Mouse (Mus musculus) CD4-positive helper T cell, adult 2 months (primary cell): ENCODE data around the gene Safb.
"Not testable (repeated sequence)": the region's sequence is repeated elsewhere in the genome, so short reads cannot be mapped to it uniquely, and the experiment has no call there.

Experiments used
- DNase-seq: peaks from one replicate; pipeline ENCODE4 v3.0.0-alpha.2; 2012; ENCODE audit warnings: low read depth, missing footprints, low spot score

Safb gene

GRCm38 (mm10) chr17:56609452-56610171 is 25.0 kb downstream of the Safb start, which contains the start of gene 2410015M20Rik:
Gene 2410015M20Rik (minus strand): TSS chr17:56609771.
- peak; percentile 96 for DNase-seq

GRCm38 (mm10) chr17:56611323-56611722 is 26.7 kb downstream of the Safb start:
- no peak for DNase-seq

- peak; percentile 41 for DNase-seq
Measured at GRCm38 (mm10) chr17:56611861-56612564, 27.4 kb downstream of the Safb start.

- DNase-seq, result not testable (repeated sequence)
Measured at GRCm38 (mm10) chr17:56612565-56612939, 27.9 kb downstream of the Safb start.

GRCm38 (mm10) chr17:56613236-56613844 is 28.7 kb downstream of the Safb start, which contains the start of gene Rpl36:
Gene Rpl36 (plus strand): TSS chr17:56613416.
- DNase-seq, result peak; percentile 93

- peak; percentile 54 for DNase-seq
Measured at GRCm38 (mm10) chr17:56613893-56614292, 29.3 kb downstream of the Safb start.

- peak; percentile 29 for DNase-seq
Measured at GRCm38 (mm10) chr17:56614391-56615135, 29.9 kb downstream of the Safb start.

- no peak for DNase-seq
Measured at GRCm38 (mm10) chr17:56615136-56615784, 30.6 kb downstream of the Safb start.

- DNase-seq, result no peak
Measured at GRCm38 (mm10) chr17:56615792-56616191, 31.2 kb downstream of the Safb start.

GRCm38 (mm10) chr17:56616725-56617124 is 32.1 kb downstream of the Safb start:
- DNase-seq, result no peak

- DNase-seq, result no peak
Measured at GRCm38 (mm10) chr17:56617628-56618027, 33.0 kb downstream of the Safb start.

- peak; percentile 24 for DNase-seq
Measured at GRCm38 (mm10) chr17:56625495-56625894, 40.9 kb downstream of the Safb start.

GRCm38 (mm10) chr17:56626260-56626659 is 41.6 kb downstream of the Safb start:
- no peak for DNase-seq

GRCm38 (mm10) chr17:56626754-56627470 is 42.3 kb downstream of the Safb start, which contains the start of gene Lonp1:
Gene Lonp1 (minus strand): TSS chr17:56626887.
- DNase-seq, result peak; percentile 98

GRCm38 (mm10) chr17:56627530-56628277 is 43.1 kb downstream of the Safb start, which contains the start of gene Catsperd:
Gene Catsperd (plus strand): TSS chr17:56628143.
- DNase-seq, result peak; percentile 17

- DNase-seq, result not testable (repeated sequence)
Measured at GRCm38 (mm10) chr17:56629800-56630781, 45.5 kb downstream of the Safb start.

GRCm38 (mm10) chr17:56631807-56632206 is 47.2 kb downstream of the Safb start:
- no peak for DNase-seq

- DNase-seq, result no peak
Measured at GRCm38 (mm10) chr17:56634023-56634422, 49.4 kb downstream of the Safb start.
